Mouse (Mus musculus) hematopoietic stem cell, adult 5-6 weeks (primary cell): ENCODE data around the gene Fam102b. TPM values are rescaled to one million over a fixed set of nuclear protein-coding genes. Genes with fewer than 3 reads are reported as not detected.
A peak's percentile ranks its signal among the peaks of the same experiment; 100 is the strongest.

Source experiments
- ATAC-seq, 2 experiments: fragments of 125-278 bp in 1 of 2; replicated peaks in 1 of 2; 2 replicates each; pipeline ENCODE4 v1.8.0; 2016 to 2017; ENCODE audit warnings: inconsistent platforms in 2 of 2, mild to moderate bottlenecking in 2 of 2, moderate number of reproducible peaks in 2 of 2, low read depth in 1 of 2, moderate TSS enrichment in 1 of 2; ENCODE audit not compliant: low FRiP score in 2 of 2, poor library complexity in 2 of 2, severe bottlenecking in 2 of 2, insufficient read depth in 1 of 2, low TSS enrichment in 1 of 2
- total RNA-seq: library from RNA; stranded (forward); fragments of 172-1452, 232-1000 nt; gene quantifications from 2 replicates; pipeline ENCODE4 v1.2.3, GENCODE M21; 2017

The Fam102b gene
- total RNA-seq, 1 experiment from 2014 or later: 31.7 TPM

DNA sequence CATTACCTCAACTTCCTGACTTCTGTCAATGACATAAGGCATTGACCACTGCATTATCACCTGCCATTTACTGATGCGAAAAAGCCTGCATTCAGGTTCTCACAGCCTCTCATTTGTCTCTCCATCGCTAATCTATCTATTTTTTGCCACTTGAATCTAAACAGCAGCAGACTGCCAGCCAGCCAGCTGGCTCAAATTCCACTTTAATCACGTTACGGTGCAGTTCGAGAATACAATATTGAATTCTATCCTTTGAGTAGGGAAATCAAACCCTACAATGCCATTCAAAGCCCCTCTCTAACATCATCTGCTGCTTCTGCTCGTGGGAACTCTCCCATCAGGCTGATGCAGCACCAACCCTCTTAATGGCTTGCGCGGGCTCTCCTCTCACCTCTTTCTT lies 4.3 kb downstream of the Fam102b start:
- no peak for ATAC-seq

DNA sequence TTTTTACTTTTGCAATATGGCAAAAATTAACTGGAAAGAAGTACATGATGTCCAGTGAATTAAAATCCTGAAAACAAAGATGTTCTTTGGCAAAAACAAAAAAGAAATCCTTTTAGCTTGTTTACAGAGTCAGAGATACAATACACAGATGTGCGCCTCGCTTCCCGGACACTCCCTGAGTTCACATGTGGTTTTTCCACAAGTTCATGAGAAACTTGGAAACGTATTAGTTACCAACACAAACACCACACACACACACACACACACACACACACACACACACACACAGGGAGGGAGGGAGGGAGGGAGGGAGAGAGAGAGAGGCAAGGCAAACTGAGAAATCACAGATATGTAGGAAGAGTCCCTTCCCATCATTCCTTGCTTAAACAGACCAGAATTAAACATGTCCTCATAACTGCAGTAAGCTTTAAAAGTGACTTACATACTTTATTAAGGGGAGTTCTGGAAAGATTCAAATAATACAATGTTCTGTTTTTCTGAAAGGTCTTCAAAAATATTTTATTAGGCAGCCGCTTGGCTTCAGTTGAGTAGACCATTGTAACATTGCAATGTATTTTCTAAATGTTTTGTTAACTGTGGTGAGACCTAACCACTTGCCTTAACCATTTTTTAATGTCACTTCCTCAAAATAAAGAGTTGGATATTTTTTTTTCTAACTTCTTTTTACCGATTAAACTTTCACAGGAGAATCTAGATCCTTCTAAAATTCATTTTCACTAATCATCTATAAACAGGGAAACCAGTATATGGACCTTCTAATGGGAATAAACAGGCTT lies 5.5 kb downstream of the Fam102b start:
- ATAC-seq: 0 out of 4 replicates have a peak, but pooled peaks of 1 of the 2 experiments have one; percentile 23

DNA sequence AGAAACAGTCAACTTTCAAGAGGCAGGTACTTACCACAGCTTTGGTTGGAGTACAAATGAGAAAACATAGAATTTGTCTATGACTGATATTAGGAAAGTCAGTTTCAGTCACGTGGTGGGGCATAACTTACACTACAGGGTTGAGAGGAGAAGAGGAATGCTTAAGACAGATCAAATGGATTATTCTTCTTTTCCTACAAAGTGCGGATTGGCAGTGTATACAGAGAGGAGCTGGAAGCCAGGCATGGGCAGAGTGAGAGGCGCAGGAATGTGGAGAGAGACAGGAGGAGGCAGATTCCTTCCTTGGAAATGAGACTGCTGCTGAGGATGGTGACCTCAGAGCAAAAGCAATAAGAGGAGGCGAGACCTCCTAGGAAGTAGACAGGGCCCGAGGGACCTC lies 9.1 kb downstream of the Fam102b start:
- no peak for ATAC-seq

DNA sequence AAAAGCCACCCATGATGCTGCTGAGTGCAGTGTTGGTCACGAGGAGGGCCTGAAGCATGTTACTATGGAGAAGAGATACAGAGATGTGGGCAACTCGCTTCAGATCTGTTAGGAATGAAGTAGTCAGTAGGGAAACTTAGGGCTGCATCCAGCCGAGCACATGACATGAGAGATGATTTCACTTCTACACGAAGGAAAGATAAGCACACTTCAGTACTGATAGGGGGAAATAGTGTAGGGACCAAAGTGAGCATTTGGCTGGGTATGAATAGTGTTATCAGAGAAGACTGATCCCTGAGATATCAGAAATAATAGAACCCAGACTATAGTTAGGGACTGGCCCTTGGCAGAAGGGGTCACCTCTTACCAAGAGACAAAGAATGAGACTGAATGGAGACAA lies 14.8 kb downstream of the Fam102b start:
- no peak for ATAC-seq

DNA sequence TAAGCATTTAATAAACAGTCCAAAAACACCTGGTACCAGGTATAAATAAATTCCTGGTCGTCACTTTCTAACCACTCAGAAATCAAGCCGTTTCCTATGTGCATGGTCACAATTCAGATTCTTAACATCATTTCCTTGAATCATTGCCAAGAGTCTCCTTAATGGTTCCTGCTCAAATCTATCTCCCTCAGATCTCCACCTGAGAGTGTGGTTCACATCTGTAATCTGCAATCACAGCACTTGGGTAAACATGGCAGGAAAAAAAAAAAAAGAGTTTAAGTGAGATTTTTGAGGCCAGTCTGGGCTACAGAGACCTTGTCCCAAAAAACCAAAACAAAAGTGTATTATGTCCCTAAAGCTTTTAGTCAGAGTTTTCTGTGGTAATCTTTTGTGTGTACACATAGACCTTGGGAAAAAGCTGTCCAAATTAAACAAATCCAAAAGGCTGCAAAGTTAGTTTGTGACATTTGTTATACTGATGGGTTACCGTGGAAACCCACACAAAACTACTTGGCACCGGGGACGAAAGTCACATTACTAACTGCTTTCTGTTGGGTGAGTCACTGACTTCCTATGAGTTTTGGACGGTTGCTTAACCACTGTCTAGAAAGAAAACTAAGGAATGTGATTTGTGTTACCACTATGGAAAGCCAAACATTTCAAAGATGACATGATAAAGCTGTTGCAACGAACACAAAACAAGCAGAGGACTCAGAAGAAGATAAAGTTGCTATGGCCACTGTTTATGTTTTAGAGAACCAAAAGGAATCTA lies 16.7 kb downstream of the Fam102b start:
- ATAC-seq: peak; percentile 71 to 77

DNA sequence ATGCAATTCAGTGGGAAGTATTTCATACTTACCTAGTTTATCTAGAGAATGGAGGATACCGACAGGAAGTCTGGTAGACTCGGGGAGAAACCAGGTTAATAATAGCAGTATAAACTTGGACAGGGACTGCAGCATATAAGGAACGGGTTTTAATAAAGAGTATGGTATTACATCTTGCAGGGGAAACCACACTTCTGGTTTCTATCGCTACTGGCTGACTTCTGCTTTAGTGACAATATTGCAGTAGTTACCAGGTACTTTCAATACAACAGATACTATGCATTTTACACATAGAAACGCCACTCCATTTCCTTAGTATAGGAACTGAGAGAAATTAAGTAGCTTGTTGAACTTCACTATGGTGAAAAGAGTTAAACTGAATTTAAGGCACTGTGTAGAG lies 19.2 kb downstream of the Fam102b start:
- no peak for ATAC-seq

DNA sequence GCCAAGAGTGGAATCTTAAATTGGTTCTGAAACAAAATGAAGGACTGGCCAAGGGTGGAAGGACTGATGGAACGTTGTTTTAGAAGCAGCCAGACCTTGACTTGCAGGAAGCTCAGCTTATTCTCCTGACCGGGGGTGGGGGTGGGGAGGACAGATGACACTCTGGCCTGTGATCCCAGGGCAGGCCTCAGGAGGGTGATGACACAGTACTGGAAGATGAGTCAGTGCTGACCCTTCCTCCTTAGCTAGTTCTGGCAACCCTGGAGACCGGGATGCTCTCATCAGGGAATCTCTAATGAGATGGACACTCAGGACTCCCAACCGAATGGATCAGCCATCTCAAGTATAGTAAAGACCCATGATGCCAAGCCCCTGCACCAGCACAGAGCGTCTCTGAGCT lies 21.6 kb downstream of the Fam102b start:
- ATAC-seq: no peak

DNA sequence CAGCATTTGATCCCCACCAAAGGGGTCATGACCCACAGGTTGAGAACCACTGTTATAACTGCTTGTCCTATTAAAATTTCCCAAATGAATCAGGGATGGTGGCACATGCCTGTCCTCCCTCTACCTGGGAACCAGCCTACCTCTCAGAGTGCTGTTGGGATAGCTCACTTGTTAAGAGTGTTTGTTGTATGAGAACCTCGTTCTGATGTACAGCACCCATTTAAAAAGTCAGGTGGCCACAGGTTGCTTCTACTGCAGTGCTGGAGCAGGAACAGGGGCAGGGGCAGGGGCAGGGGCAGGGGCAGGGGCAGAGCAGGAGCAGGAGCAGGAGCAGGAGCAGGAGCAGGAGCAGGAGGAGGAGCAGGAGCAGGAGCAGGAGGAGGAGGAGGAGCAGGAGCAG lies 28.2 kb downstream of the Fam102b start:
- ATAC-seq: no peak

DNA sequence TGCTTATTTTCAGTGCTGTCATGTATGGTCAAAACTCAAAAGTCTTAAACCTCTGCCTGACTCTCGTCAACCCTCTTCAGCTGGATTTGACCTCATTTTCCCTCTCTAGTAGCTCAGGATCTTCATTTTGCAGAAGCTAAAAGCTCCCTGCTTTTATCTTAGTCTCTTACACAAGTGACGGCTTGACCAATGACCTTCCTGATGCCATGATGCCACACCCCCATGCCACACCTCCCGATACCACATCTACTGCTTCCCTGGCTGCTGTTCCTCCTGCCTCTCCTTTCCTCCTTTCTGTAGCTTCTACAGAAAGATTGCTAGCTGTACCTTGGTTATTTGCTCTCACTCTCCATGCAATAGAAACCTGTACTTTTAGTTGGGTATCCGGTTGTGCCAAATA lies 29.6 kb downstream of the Fam102b start:
- peak; percentile 57 to 73 for ATAC-seq

DNA sequence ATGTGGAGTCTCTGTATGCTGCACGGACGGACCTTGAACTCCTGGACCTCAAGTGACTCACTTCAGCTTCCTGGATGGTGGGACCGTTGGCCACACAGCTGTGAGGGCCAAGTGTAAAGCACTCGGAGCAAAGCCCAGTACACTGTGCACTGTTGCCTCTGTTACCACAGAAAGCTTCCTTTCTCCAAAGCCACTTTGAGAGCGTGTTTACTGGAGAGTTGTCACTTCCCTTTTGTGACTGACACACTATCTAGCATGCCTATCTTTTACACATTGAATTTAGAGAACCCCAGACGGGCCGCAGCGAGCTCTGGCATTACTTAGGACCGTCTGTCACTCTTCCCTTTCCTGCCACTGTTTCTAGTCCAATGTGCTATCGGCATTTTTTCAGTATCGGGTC lies 30.1 kb downstream of the Fam102b start:
- peak; percentile 84 to 86 for ATAC-seq

DNA sequence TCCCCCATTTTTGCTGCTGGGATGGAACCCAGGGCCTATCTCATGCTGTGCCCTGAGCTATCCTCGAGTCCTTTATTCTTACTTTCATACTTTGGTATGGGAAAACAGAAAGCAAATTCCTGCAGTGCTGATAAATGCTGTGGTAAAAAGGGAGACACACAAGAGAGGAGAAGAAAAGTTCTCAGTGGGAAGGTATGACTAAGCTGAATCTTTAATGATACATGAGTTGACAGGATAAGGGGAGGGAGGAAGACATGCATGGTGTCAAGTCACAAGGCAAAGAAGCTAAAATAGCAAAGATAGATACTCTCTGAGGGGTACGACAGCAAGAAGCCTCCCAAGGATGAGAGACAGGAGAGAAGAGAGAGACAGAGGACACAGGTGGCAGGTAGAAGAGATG lies 32.0 kb downstream of the Fam102b start:
- ATAC-seq: no peak

DNA sequence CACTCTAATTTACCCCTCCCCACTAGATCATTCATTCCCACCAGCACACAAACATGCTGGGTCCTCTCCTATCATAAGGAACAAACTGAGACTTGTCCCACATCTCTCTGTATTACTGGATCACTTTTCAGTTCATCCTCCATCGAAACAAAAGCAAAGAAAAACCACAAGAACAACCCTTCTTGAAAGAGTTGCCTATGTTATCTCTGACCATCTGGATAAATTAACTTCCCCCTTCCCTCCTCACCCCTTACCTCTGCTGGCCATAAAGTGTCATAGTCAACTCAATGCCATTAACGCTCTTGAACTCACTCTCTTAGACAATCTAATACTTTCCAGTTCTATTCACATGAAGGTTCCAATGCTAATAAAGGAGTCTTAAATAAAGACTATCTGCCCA lies 32.9 kb downstream of the Fam102b start:
- ATAC-seq: 0 out of 4 replicates have a peak, but pooled peaks have one; percentile 9 to 31

DNA sequence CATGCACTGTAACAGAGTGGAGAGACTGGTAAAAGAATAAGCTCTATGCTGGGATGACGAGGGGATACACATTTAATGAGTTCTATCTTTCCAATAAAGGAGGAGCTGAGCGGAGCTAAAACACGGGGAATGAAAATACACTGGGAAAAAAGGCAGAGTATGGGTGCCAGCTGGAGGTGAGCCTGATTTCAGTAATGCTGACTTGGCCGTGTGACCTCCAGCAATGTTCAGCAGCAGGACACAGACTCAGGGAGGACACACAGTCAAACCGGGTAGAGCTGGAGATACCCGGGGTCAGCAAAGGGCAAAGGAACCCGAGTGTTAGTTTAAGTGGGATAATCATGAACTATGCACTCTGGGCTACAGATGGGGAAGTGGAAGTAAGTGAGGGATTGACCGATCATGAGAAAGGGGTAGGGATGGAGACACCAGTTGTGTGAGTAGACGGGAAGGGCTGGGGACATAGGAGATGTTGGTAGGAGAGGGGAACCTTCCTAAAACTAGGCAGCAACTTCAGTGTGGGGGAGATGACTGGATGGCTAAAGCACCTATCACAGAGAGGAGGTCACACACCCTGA lies 37.3 kb downstream of the Fam102b start:
- ATAC-seq: no peak

DNA sequence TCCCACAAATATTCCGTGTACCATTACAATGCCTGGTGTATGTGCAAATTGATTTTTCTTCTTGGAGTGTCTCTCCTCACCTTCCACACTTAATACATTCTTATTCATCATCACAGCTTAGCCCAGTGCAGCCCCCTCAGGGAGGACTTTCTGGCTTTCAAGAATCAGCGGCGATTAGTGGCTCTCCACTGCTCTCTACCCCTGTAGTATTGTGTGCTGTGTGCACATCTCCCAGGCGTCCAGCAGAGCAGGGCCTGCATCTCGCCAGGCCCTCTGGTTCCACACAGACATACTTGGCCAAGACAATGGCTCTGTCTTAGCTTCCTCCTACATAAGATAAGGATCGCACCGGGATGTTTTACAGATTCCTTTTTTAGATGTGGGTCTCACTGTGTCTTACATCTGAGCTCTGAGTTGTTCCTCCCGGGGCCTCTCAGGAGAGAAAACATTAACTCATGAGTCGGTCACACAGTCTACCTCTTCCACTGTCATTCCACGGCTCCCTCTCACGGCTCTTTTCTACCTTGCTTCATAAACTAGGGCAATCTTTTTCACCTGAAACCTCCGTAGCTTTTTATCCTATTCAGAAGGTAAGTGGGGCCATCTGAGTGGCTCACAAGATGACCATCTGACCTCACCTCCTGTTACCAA lies 40.3 kb downstream of the Fam102b start:
- ATAC-seq: no peak

DNA sequence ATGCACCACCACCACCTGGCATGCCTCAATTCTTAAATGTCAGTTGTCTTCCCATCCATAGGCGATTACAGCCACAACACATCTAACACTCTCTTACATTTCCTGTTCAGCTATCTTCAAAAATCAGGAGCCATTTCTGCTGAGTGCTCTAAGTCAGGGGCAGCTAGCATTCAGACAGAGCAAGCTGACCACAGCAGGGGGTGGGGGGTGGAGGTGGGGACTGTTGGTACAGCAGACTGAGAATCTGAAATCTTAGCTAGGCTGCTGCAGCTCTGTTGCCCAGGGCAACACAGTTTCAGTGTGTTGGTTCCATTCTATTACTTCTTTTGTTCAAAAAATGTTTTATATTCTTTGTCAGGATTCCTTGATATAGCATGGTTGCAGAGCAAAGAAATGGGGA lies 40.9 kb downstream of the Fam102b start:
- ATAC-seq: no peak

DNA sequence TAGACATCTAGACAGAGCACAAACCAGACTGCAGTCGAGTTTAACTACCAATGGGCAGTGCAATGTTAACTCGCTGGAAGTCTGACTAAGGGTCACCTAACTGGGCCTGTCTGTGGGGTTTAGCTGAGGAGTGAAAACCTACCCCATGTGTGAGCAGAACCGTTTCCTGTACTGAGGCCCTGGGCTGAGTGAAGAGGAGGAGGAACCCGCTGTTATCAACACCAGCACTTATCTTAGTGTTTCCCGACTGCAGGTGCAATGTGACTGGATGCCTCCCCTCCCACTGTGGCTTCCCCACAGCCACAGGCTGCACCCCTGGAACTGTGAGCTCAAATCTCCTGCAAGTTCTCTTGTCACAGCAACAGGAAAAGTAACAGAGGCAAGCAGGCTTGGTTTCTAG lies 43.4 kb downstream of the Fam102b start:
- ATAC-seq: 0 out of 4 replicates have a peak, but pooled peaks have one; percentile 3 to 21

DNA sequence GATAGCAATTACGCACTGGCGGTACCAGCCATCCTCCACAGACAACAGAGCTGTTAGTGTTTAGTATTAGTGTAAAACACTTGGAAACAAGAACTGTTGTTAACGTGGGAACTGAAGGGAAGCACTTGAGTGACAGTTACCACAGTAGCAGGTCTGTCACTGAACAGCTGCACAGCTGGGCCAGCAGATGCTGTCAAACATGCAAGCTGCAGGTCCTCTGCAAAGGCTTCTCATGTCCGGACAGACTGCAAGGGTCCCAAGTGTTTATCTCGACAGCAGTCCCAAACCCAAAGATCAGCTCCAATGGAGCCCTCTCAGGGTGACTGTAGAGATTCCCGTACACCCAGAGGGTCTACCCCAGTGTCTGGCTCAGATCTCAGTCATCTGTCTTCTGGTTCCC lies 45.5 kb downstream of the Fam102b start:
- no peak for ATAC-seq
